Mouse (Mus musculus) heart, postnatal 10 days (tissue): Measurements from ENCODE around the gene Sema5a. TPM values are rescaled to one million over a fixed set of nuclear protein-coding genes. Genes with fewer than 3 reads are reported as not detected.

Experiments used
- DNase-seq, 2 experiments: peaks; one replicate each; pipeline ENCODE4 v3.0.0; 2021
- intact Hi-C: fragments of 180-260 bp; cut with DNase I; formaldehyde crosslinking; loops from one replicate; pipeline ENCODE4 v1.15.1; 2025
- total RNA-seq, 2 experiments: library from RNA; stranded (reverse); gene quantifications; 2 replicates each; pipeline ENCODE4 v1.2.3; 2021

Sema5a gene
- total RNA-seq, 2 experiments from 2014 or later: 22.4 to 25.0 TPM

GRCm38 (mm10) chr15:32730839-32731238 is 486.2 kb downstream of the Sema5a start:
- peak; percentile 21 to 46 for DNase-seq
- intact Hi-C loops: no loop called here

Other genes starting within 250 kb of the Sema5a start
- not detected for gene Tas2r119, start 67.5 kb upstream of the Sema5a start, total RNA-seq